Mouse (Mus musculus): ENCODE data around the gene Nuak1. TPM values are rescaled to one million over a fixed set of nuclear protein-coding genes. Genes with fewer than 3 reads are reported as not detected.

Gene Nuak1
- polyA plus RNA-seq, 1 experiment from 2014 or later, result 3.3 TPM

DNA sequence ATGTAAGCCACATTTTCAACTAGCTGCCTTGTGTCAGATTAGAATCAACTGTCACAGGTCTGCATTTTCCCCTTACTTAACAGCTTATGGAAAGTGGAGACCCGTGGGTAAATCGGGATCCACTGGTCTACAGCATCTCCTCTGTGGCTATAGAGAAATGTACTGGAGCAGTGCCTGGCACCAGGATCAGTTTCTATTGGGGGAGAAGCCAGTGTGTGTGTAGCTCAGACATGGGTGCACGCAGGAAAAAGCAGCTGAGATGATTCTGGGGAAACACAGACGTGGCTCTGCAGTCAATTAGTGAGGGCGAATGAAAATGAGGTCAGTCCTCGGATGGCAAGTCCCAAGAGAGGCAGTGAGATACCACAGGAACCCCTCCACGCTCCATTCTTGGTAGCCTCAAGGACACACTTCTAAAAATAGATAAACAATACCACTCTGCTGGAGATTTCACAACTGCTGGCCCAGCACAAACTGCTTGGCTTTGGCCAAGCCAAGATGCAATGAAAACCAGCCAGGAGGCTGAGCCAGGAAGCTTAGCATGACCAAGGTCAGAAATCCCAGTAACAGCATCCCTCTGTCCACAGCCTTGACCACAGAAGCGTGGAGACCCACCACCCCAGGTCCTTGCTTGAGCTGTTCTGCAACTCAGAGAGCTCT lies 40.4 kb upstream of the Nuak1 start:
- no peaks in the 10 kb centered on the region for H3K9me3 ChIP-seq (ENCODE audit: control insufficient read depth, low read length)
- ATAC-seq (ENCODE audit: insufficient read depth, low FRiP score, low TSS enrichment) (no peak), DNase-seq (ENCODE audit: low spot score) (no peak)
- H3K9ac ChIP-seq (ENCODE audit: low read length), result no peak overlapping the region
- H3K36me3 ChIP-seq (ENCODE audit: control insufficient read depth, insufficient read depth, low read length), result no peaks in the 10 kb centered on the region
- no peak overlapping the region for H3K4me2 ChIP-seq (ENCODE audit: low read depth)
- H3K4me3 ChIP-seq (ENCODE audit: low read depth, low read length), result no peak overlapping the region
- 0 out of 2 replicates have a peak overlapping the region, but pooled peaks have one; percentile 21 for H3K27ac ChIP-seq (ENCODE audit: low read depth, low read length)
- WGBS, result 73% methylated on average over 8 of the region's 8 CpGs
- peaks cover 21% of the 10 kb centered on the region for H3K4me1 ChIP-seq (ENCODE audit: control insufficient read depth, insufficient read depth, low read length)
- no peaks in the 10 kb centered on the region for H3K27me3 ChIP-seq (ENCODE audit: control insufficient read depth, insufficient read depth, low read length)

DNA sequence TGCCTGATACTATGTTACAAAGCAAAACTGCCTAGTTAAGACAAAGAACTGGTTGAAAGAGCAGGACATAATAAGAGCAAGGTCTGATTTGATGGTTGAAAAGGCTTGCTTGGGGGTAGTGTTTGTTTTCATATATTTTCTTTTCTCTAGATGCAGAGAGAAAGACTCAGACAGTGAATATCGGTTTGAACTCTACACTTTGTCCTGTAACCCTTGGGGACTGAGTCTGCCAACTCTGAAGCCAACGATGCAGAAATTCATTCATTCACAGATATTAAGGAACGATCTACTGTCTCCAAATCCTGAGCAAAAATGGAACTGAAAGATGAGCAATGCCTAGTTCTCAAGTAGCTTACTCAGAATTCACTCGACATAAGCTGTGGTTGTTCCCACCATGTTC lies 39.7 kb upstream of the Nuak1 start:
- Histone ChIP-seq H3K4me3 (ENCODE audit: low read depth, low read length) (no peak overlapping the region), H3K4me2 (ENCODE audit: low read depth) (no peak overlapping the region), H3K4me1 (ENCODE audit: control insufficient read depth, insufficient read depth, low read length) (peaks cover 21% of the 10 kb centered on the region), H3K27ac (ENCODE audit: low read depth, low read length) (no peak overlapping the region), H3K27me3 (ENCODE audit: control insufficient read depth, insufficient read depth, low read length) (no peaks in the 10 kb centered on the region), H3K36me3 (ENCODE audit: control insufficient read depth, insufficient read depth, low read length) (no peaks in the 10 kb centered on the region), H3K9me3 (ENCODE audit: control insufficient read depth, low read length) (no peaks in the 10 kb centered on the region), H3K9ac (ENCODE audit: low read length) (no peak overlapping the region)
- ATAC-seq (ENCODE audit: insufficient read depth, low FRiP score, low TSS enrichment) (no peak), DNase-seq (ENCODE audit: low spot score) (no peak)
- 65% methylated on average over 4 of the region's 4 CpGs for WGBS

DNA sequence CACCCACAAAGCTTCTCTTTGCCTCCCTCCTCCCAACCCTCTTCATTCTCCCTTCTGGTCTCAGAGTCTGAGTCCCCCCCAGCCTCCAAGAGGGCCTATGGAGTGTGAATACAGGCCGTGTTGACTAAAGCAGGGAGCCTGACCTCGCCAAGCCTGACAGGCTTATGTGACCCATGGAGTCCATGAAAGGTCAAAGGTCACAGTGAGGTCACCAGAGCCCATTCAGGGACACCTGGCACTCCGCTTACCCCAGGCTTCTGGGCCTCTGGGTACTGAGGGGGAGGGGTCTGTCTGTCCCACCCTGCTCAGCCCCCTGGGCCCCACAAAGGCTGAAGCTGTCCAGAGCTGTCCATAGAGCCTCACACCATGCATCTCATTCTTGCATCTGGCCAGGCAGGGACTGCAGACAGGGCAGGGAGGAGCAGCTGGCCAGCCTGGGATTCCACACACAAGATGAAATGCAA lies 37.2 kb upstream of the Nuak1 start:
- Histone ChIP-seq H3K4me3 (ENCODE audit: low read depth, low read length) (no peak overlapping the region), H3K27ac (ENCODE audit: low read depth, low read length) (no peak overlapping the region), H3K4me2 (ENCODE audit: low read depth) (no peak overlapping the region), H3K27me3 (ENCODE audit: control insufficient read depth, insufficient read depth, low read length) (no peaks in the 10 kb centered on the region), H3K9me3 (ENCODE audit: control insufficient read depth, low read length) (no peaks in the 10 kb centered on the region), H3K36me3 (ENCODE audit: control insufficient read depth, insufficient read depth, low read length) (no peaks in the 10 kb centered on the region), H3K9ac (ENCODE audit: low read length) (no peak overlapping the region), H3K4me1 (ENCODE audit: control insufficient read depth, insufficient read depth, low read length) (peaks cover 21% of the 10 kb centered on the region)
- 0% methylated on average over 3 of the region's 3 CpGs for WGBS
- ATAC-seq (ENCODE audit: insufficient read depth, low FRiP score, low TSS enrichment) (peak; percentile 84), DNase-seq (ENCODE audit: low spot score) (peak; percentile 64)

DNA sequence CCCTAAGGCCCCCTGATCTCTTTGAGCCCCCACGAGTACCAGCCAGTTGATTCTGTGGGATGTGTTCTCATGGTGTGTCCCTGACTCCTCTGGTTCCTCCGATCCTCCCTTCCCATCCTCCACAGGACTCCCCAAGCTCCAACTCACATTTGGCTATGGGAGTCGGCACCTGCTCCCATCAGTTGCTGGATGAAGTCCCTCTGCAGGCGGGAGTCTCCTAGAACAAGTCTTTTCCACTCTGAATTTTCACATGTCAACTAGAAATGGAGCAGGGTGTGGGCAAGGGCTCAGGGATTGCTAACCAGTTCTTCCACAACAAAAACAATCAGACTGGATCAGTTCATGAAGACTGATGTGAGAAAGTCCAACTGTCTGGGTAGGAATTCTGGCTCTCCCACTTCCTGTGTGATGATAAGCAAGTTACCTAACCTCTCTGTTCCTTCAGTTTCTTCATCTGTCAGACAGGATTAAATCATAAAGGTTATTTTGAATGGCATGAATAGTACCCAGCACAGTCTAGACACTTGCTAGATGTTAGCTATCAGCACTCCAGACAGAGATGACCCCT lies 36.7 kb upstream of the Nuak1 start:
- no peak overlapping the region for H3K4me3 ChIP-seq (ENCODE audit: low read depth, low read length)
- no peaks in the 10 kb centered on the region for H3K9me3 ChIP-seq (ENCODE audit: control insufficient read depth, low read length)
- H3K36me3 ChIP-seq (ENCODE audit: control insufficient read depth, insufficient read depth, low read length), result no peaks in the 10 kb centered on the region
- DNase-seq (ENCODE audit: low spot score), result peak; percentile 17
- WGBS, result 50% methylated on average over 4 of the region's 4 CpGs
- ATAC-seq (ENCODE audit: insufficient read depth, low FRiP score, low TSS enrichment), result no peak; the same call in 1 of the 2 replicates
- no peaks in the 10 kb centered on the region for H3K27me3 ChIP-seq (ENCODE audit: control insufficient read depth, insufficient read depth, low read length)
- H3K27ac ChIP-seq (ENCODE audit: low read depth, low read length), result no peak overlapping the region
- H3K4me2 ChIP-seq (ENCODE audit: low read depth), result no peak overlapping the region
- no peak overlapping the region for H3K9ac ChIP-seq (ENCODE audit: low read length)
- peaks cover 21% of the 10 kb centered on the region for H3K4me1 ChIP-seq (ENCODE audit: control insufficient read depth, insufficient read depth, low read length)

DNA sequence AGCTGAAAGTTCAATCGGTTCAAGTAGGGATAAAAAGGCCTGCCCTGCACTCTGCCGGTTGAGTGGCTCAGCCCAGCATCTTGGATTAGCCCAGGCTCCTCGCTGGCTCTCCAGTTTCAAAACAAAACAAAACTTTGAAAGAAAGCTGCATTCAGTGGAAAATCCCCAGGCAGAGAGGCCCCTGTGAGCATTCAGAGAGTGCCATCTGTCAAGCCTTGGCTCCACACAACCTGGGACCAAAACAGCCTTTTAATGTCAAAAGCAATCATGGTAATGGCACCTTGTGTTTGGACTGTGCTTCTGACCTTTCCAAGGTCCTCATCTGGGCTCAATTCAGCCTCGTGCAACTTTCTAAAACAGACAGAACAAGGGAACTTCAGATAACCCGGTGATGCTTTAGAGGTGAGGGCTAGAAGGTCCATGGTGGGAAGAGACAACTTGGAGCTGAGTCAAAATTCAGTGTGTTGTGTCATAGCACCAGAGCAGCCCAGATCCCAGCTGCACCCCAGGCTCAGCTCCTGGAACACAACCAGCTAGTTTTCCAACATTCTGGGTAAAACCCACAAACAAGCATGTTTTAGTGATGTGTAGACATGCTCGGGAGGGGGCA lies 27.3 kb upstream of the Nuak1 start:
- DNase-seq (ENCODE audit: low spot score) (no peak), ATAC-seq (ENCODE audit: insufficient read depth, low FRiP score, low TSS enrichment) (no peak)
- Histone ChIP-seq H3K4me1 (ENCODE audit: control insufficient read depth, insufficient read depth, low read length) (no peaks in the 10 kb centered on the region), H3K27ac (ENCODE audit: low read depth, low read length) (no peak overlapping the region), H3K36me3 (ENCODE audit: control insufficient read depth, insufficient read depth, low read length) (no peaks in the 10 kb centered on the region), H3K9ac (ENCODE audit: low read length) (no peak overlapping the region), H3K4me3 (ENCODE audit: low read depth, low read length) (no peak overlapping the region), H3K27me3 (ENCODE audit: control insufficient read depth, insufficient read depth, low read length) (no peaks in the 10 kb centered on the region), H3K9me3 (ENCODE audit: control insufficient read depth, low read length) (no peaks in the 10 kb centered on the region), H3K4me2 (ENCODE audit: low read depth) (no peak overlapping the region)
- 34% methylated on average over 6 of the region's 6 CpGs for WGBS

DNA sequence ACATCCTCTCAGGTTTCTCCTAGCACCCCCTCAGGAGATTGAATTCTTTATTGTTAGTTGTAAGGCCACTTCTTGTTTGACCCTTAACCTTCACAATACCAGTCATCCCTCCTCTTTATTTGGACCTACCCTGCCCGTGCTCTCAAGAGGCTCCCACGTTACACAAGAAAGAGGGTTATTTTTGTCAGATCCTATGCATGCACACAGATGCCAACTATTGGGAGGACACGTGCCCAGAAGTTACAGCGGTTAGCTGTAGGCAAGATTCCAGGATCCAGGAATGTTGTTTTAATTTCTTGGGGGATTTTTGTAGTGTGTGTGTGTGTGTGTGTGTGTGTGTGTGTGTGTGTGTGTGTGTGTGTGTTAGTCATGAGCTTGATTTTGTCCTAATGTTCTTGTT lies 25.1 kb upstream of the Nuak1 start:
- H3K36me3 ChIP-seq (ENCODE audit: control insufficient read depth, insufficient read depth, low read length), result no peaks in the 10 kb centered on the region
- 68% methylated on average over 4 of the region's 4 CpGs for WGBS
- H3K4me1 ChIP-seq (ENCODE audit: control insufficient read depth, insufficient read depth, low read length), result no peaks in the 10 kb centered on the region
- H3K4me2 ChIP-seq (ENCODE audit: low read depth), result no peak overlapping the region
- H3K27ac ChIP-seq (ENCODE audit: low read depth, low read length), result no peak overlapping the region
- H3K27me3 ChIP-seq (ENCODE audit: control insufficient read depth, insufficient read depth, low read length), result no peaks in the 10 kb centered on the region
- no peaks in the 10 kb centered on the region for H3K9me3 ChIP-seq (ENCODE audit: control insufficient read depth, low read length)
- no peak overlapping the region for H3K4me3 ChIP-seq (ENCODE audit: low read depth, low read length)
- DNase-seq (ENCODE audit: low spot score), result no peak
- H3K9ac ChIP-seq (ENCODE audit: low read length), result no peak overlapping the region
- ATAC-seq (ENCODE audit: insufficient read depth, low FRiP score, low TSS enrichment), result no peak

DNA sequence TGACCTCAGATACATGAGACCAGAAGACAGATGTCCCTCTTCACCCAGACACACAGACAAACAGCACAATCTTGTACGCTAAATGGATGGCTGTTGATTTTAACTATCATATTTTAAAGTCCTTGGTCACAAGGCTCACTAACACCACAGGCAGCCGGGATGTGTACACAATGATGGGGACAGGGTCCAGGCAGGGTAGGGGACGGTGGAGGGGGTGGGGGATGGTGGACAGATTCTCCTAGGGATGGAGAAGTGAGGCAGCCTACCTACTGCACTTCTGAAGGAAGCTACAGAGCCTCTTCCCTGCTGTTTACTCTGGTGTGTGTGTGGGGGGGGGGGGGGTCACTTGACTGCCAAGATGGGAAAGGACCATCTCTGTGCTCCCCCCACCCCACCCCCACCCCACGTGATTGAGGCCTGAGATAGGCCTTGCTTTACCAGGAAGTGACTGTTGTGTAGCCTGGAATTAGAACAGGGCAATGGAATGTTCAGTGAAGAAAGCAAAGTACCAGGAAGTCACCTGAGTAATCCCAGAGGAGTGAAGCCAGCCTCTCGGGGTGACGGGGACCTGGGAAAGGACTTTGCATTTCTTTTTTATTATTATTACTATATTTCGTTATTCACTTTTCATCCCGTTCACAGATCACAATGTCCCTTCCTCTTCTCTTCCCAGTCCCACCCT lies 20.2 kb upstream of the Nuak1 start:
- ATAC-seq (ENCODE audit: insufficient read depth, low FRiP score, low TSS enrichment), result no peak
- H3K9ac ChIP-seq (ENCODE audit: low read length), result no peak overlapping the region
- no peak for DNase-seq (ENCODE audit: low spot score)
- H3K4me3 ChIP-seq (ENCODE audit: low read depth, low read length), result no peak overlapping the region
- no peak overlapping the region for H3K4me2 ChIP-seq (ENCODE audit: low read depth)
- no peaks in the 10 kb centered on the region for H3K36me3 ChIP-seq (ENCODE audit: control insufficient read depth, insufficient read depth, low read length)
- no peaks in the 10 kb centered on the region for H3K9me3 ChIP-seq (ENCODE audit: control insufficient read depth, low read length)
- WGBS, result 86% methylated on average over 8 of the region's 8 CpGs
- H3K27ac ChIP-seq (ENCODE audit: low read depth, low read length), result no peak overlapping the region
- no peaks in the 10 kb centered on the region for H3K27me3 ChIP-seq (ENCODE audit: control insufficient read depth, insufficient read depth, low read length)
- H3K4me1 ChIP-seq (ENCODE audit: control insufficient read depth, insufficient read depth, low read length), result no peaks in the 10 kb centered on the region

DNA sequence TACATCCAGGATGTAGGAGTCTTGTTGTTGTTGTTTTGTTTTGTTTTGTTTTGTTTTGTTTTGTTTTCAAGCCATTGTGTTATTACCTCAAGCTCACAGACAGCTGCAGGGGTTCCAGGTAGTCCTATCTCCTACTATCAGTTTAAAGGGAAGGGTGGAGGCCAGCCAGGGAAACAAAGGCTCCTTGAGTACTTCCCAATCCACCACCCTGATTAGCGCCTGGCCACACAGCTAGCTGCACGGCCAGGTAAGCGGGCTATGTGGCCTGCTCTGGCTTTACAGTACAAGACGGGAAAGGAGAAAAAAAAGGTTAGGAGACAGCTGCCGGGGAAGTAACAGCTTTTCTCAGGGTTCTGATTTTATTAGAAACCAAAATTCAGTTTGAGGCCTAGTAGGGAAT lies 17.7 kb upstream of the Nuak1 start:
- ATAC-seq (ENCODE audit: insufficient read depth, low FRiP score, low TSS enrichment) (no peak), DNase-seq (ENCODE audit: low spot score) (no peak)
- H3K9ac ChIP-seq (ENCODE audit: low read length), result no peak overlapping the region
- no peaks in the 10 kb centered on the region for H3K36me3 ChIP-seq (ENCODE audit: control insufficient read depth, insufficient read depth, low read length)
- H3K4me3 ChIP-seq (ENCODE audit: low read depth, low read length), result no peak overlapping the region
- no peaks in the 10 kb centered on the region for H3K9me3 ChIP-seq (ENCODE audit: control insufficient read depth, low read length)
- 91% methylated on average over 5 of the region's 5 CpGs for WGBS
- no peak overlapping the region for H3K4me2 ChIP-seq (ENCODE audit: low read depth)
- H3K27ac ChIP-seq (ENCODE audit: low read depth, low read length), result no peak overlapping the region
- H3K27me3 ChIP-seq (ENCODE audit: control insufficient read depth, insufficient read depth, low read length), result no peaks in the 10 kb centered on the region
- H3K4me1 ChIP-seq (ENCODE audit: control insufficient read depth, insufficient read depth, low read length), result no peaks in the 10 kb centered on the region
